29 mouse cellular contexts compared by ENCODE assay signal in the genomic region with DNA sequence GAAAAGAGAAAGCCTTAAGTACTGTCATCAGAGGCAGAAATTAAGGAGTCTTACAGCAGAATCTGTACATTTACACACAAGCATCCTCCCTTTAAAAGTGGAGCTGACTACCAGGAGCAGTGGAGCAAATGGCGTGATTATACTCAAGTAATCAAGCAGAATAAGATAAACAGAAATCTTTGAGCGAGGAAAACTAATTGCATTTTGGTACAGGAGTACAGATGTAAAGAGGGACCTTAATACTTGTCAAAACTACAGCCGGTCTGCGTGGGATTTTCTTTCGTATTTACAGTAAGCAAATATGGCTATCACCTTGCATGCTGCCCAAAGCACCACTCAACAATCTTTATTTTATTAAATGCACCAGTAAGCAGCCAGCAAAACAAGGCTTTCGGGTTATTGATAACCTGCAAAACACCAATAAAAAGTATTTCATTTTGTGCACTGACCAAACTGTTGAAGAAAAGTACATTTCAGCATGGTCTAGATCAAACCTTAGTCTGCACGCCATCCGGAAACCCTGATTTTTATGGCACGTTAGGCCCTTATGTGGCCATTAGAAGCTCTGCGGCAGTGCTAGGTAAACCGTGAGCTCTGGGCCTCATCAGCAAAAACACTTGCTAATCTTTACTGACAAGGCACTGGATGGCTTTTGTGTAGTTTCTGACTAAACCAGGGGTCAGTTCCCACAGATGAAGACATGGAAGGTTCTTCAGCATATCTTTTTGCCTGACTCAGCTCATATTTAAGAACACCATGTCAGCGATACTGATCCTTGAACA.
DNase-seq lines count a peak whose midpoint lies in the region; ATAC-seq lines count a peak whose summit lies in the region.
"Had no signal": no experiment of that assay in that cellular context is flagged by ENCODE, and none has a peak within 500 bp of the region (broad histone marks: within the 10 kb centered on the region; RNA-seq: fewer than 3 reads in every experiment).

No protein-coding gene starts in this region.

- H3K4me2 ChIP-seq in forebrain, embryonic 13.5 days, result peak overlapping the region; percentile 25; the same call in 1 of the 2 replicates
- no peak overlapping the region for H3K4me2 ChIP-seq in forebrain, embryonic 12.5 days
- H3K4me2 ChIP-seq: embryonic facial prominence, embryonic 13.5 days; heart, embryonic 15.5 days; hindbrain, embryonic 12.5 days; limb, embryonic 13.5 days; liver, embryonic 11.5 days; lung, embryonic 15.5 days; midbrain, embryonic 11.5 days; neural tube, embryonic 12.5 days had no signal

- peaks cover 21% of the 10 kb centered on the region for H3K4me1 ChIP-seq in forebrain, embryonic 13.5 days
- peaks cover 17% of the 10 kb centered on the region; the same call in 1 of the 2 replicates for H3K4me1 ChIP-seq in forebrain, embryonic 12.5 days
- H3K4me1 ChIP-seq in embryonic facial prominence, embryonic 10.5 days, result no peaks in the 10 kb centered on the region
- H3K4me1 ChIP-seq: embryonic facial prominence, embryonic 13.5 days; heart, embryonic 10.5 days; heart, embryonic 15.5 days; hindbrain, embryonic 12.5 days; limb, embryonic 13.5 days; lung, embryonic 15.5 days; neural tube, embryonic 12.5 days had no signal

- no peaks in the 10 kb centered on the region for H3K36me3 ChIP-seq in forebrain, embryonic 13.5 days (ENCODE audit: poor library complexity, severe bottlenecking)
- no peaks in the 10 kb centered on the region for H3K36me3 ChIP-seq in forebrain, embryonic 12.5 days (replicated peaks)
- no peaks in the 10 kb centered on the region for H3K36me3 ChIP-seq in embryonic facial prominence, embryonic 10.5 days (replicated peaks)
- H3K36me3 ChIP-seq: embryonic facial prominence, embryonic 13.5 days; heart, embryonic 10.5 days; heart, embryonic 15.5 days; hindbrain, embryonic 12.5 days; limb, embryonic 13.5 days; lung, embryonic 15.5 days; neural tube, embryonic 12.5 days had no signal

- no peaks in the 10 kb centered on the region for H3K9me3 ChIP-seq in forebrain, embryonic 13.5 days (replicated peaks)
- H3K9me3 ChIP-seq in forebrain, embryonic 12.5 days, result no peaks in the 10 kb centered on the region
- no peaks in the 10 kb centered on the region for H3K9me3 ChIP-seq in embryonic facial prominence, embryonic 10.5 days
- H3K9me3 ChIP-seq: embryonic facial prominence, embryonic 13.5 days; G1E; heart, embryonic 10.5 days; heart, embryonic 15.5 days; hindbrain, embryonic 12.5 days; limb, embryonic 13.5 days; lung, embryonic 15.5 days; neural tube, embryonic 12.5 days had no signal

- H3K9ac ChIP-seq in forebrain, embryonic 13.5 days, result no peak overlapping the region
- H3K9ac ChIP-seq in forebrain, embryonic 12.5 days, result no peak overlapping the region
- H3K9ac ChIP-seq: embryonic facial prominence, embryonic 13.5 days; heart, embryonic 15.5 days; hindbrain, embryonic 12.5 days; limb, embryonic 13.5 days; lung, embryonic 15.5 days; neural tube, embryonic 12.5 days had no signal

- no peak overlapping the region for H3K4me3 ChIP-seq in forebrain, embryonic 13.5 days
- H3K4me3 ChIP-seq in forebrain, embryonic 12.5 days (replicated peaks), result no peak overlapping the region
- no peak overlapping the region for H3K4me3 ChIP-seq in embryonic facial prominence, embryonic 10.5 days
- H3K4me3 ChIP-seq: embryonic facial prominence, embryonic 13.5 days; erythroblast, embryonic 14.5 days; heart, embryonic 10.5 days; heart, embryonic 15.5 days; hindbrain, embryonic 12.5 days; limb, embryonic 13.5 days; lung, embryonic 15.5 days; myocyte; neural tube, embryonic 12.5 days had no signal

- peak; percentile 23 for DNase-seq in Muller cell, postnatal 12 days (ENCODE audit: inconsistent ontology term)
- peak; percentile 26 for DNase-seq in embryonic facial prominence, embryonic 10.5 days (ENCODE audit: low spot score)
- DNase-seq in retina, embryonic 14.5 days (ENCODE audit: low spot score), result peak; percentile 77
- DNase-seq in cerebellum, adult 8-10 months, result no peak
- DNase-seq: adrenal gland, postnatal 10 days; cerebellum, adult 11 months; cerebellum, adult 9-11 months; gastrocnemius, postnatal 25 days; heart, adult 11 months; kidney, adult 9 months; kidney, postnatal 10 days had no signal

- H3K27me3 ChIP-seq in forebrain, embryonic 13.5 days, result no peaks in the 10 kb centered on the region
- H3K27me3 ChIP-seq in forebrain, embryonic 12.5 days, result no peaks in the 10 kb centered on the region; the same call in 1 of the 2 replicates
- H3K27me3 ChIP-seq in embryonic facial prominence, embryonic 10.5 days (replicated peaks; ENCODE audit: low read depth, poor library complexity, severe bottlenecking), result no peaks in the 10 kb centered on the region
- H3K27me3 ChIP-seq: embryonic facial prominence, embryonic 13.5 days; heart, embryonic 15.5 days; hindbrain, embryonic 12.5 days; limb, embryonic 13.5 days; lung, embryonic 15.5 days; neural tube, embryonic 12.5 days; Patski had no signal

- ATAC-seq in forebrain, embryonic 13.5 days, result peak; percentile 74
- no peak for ATAC-seq in forebrain, embryonic 12.5 days (ENCODE audit: low FRiP score)
- no peak for ATAC-seq in megakaryocyte, adult 5-6 weeks (ENCODE audit: poor library complexity, severe bottlenecking)
- ATAC-seq: hindbrain, postnatal 0 days; intestine, postnatal 0 days; Patski had no signal

- H3K27ac ChIP-seq in forebrain, embryonic 13.5 days, result no peak overlapping the region
- H3K27ac ChIP-seq in forebrain, embryonic 12.5 days, result no peak overlapping the region
- no peak overlapping the region for H3K27ac ChIP-seq in embryonic facial prominence, embryonic 10.5 days (replicated peaks)
- H3K27ac ChIP-seq: embryonic facial prominence, embryonic 13.5 days; heart, embryonic 10.5 days; heart, embryonic 15.5 days; hindbrain, embryonic 12.5 days; hindbrain, postnatal 0 days; limb, embryonic 13.5 days; lung, embryonic 15.5 days; neural tube, embryonic 12.5 days had no signal

- 36% methylated on average over 12 of the region's 12 CpGs for WGBS in forebrain, embryonic 13.5 days
- 38% methylated on average over 12 of the region's 12 CpGs for WGBS in forebrain, embryonic 12.5 days
- 72% methylated on average over 12 of the region's 12 CpGs for WGBS in embryonic facial prominence, embryonic 10.5 days
